Mouse (Mus musculus) ES-E14 (cell line): ENCODE results near the gene Swt1. TPM values are rescaled to one million over a fixed set of nuclear protein-coding genes. Genes with fewer than 3 reads are reported as not detected.
"Not testable (repeated sequence)": the region's sequence is repeated elsewhere in the genome, so short reads cannot be mapped to it uniquely, and the experiment has no call there.

Experiments
- DNase-seq: peaks from one replicate; pipeline ENCODE4 v3.0.0-alpha.2; 2013; ENCODE audit warnings: low read depth, low spot score
- H3K27ac ChIP-seq: 2 replicates; pipeline ENCODE4 v1.5.1; 2012; ENCODE audit warnings: low read depth, mild to moderate bottlenecking, low read length, moderate library complexity, mixed read lengths; ENCODE audit not compliant: poor library complexity, insufficient read depth, severe bottlenecking
- H3K36me3 ChIP-seq: 2 replicates; pipeline ENCODE4 v1.6.1; 2012; ENCODE audit warnings: mild to moderate bottlenecking, low read length, moderate library complexity, mixed read lengths; ENCODE audit not compliant: control insufficient read depth, poor library complexity, insufficient read depth, severe bottlenecking
- H3K4me1 ChIP-seq, 2 experiments: fragments of 150-350 bp in 1 of 2; sonication (generic) in 1 of 2; 2 replicates each; pipeline ENCODE4 v1.6.1; 2012; ENCODE audit warnings: low read length in 2 of 2, mild to moderate bottlenecking in 1 of 2, mixed read lengths in 1 of 2; ENCODE audit not compliant: control insufficient read depth in 2 of 2, insufficient read depth in 2 of 2, poor library complexity in 1 of 2
- H3K4me3 ChIP-seq, 2 experiments: fragments of 150-350 bp in 1 of 2; sonication (generic) in 1 of 2; 2 replicates each; pipeline ENCODE4 v1.5.1; 2012; ENCODE audit warnings: low read length in 2 of 2, low read depth in 1 of 2, mild to moderate bottlenecking in 1 of 2, mixed read lengths in 1 of 2; ENCODE audit not compliant: insufficient read depth in 1 of 2, poor library complexity in 1 of 2, severe bottlenecking in 1 of 2
- H3K9ac ChIP-seq: 2 replicates; pipeline ENCODE4 v1.6.1; 2012; ENCODE audit warnings: low read depth, mild to moderate bottlenecking, low read length, mixed read lengths; ENCODE audit not compliant: poor library complexity, insufficient read depth, severe bottlenecking
- H3K9me3 ChIP-seq: fragments of 150-350 bp; sonication (generic); 2 replicates; pipeline ENCODE4 v1.6.1; 2012; ENCODE audit warnings: low read depth, mild to moderate bottlenecking, low read length; ENCODE audit not compliant: control insufficient read depth, insufficient read depth
- CHD2 ChIP-seq: IDR thresholded peaks from 2 replicates; pipeline ENCODE4 v1.6.1; 2014; ENCODE audit warnings: mild to moderate bottlenecking, low read depth, low read length, inconsistent platforms
- HCFC1 ChIP-seq: IDR thresholded peaks from 2 replicates; pipeline ENCODE4 v1.6.1; 2012; ENCODE audit warnings: low read length, inconsistent platforms, borderline replicate concordance; ENCODE audit not compliant: insufficient read depth
- MAFK ChIP-seq: IDR thresholded peaks from 2 replicates; pipeline ENCODE4 v1.6.1; 2014; ENCODE audit warnings: mild to moderate bottlenecking, low read depth, low read length, inconsistent platforms; ENCODE audit not compliant: insufficient read depth
- ZC3H11A ChIP-seq: IDR thresholded peaks from 2 replicates; pipeline ENCODE4 v1.6.1; 2012; ENCODE audit warnings: low read depth, mild to moderate bottlenecking, inconsistent platforms, low read length, borderline replicate concordance
- ZNF384 ChIP-seq: IDR thresholded peaks from 2 replicates; pipeline ENCODE4 v1.6.1; 2012; ENCODE audit warnings: low read depth, low read length, inconsistent platforms
- in situ Hi-C, 2 experiments: fragments of 600-800 bp; cut with MboI; formaldehyde crosslinking; loops; one replicate each; pipeline ENCODE4 v1.15.1; 2025; ENCODE audit warnings: low sequenced_read_pairs in 2 of 2, inconsistent platforms in 1 of 2; ENCODE audit not compliant: unreplicated experiment in 2 of 2
- total RNA-seq: library from RNA; depleted of rRNA; stranded (reverse); fragments of 300-350 nt; gene quantifications from 2 replicates; pipeline ENCODE4 v1.2.3, GENCODE M21; 2012

Swt1 gene
- total RNA-seq, 1 experiment = 22.6 TPM

DNA sequence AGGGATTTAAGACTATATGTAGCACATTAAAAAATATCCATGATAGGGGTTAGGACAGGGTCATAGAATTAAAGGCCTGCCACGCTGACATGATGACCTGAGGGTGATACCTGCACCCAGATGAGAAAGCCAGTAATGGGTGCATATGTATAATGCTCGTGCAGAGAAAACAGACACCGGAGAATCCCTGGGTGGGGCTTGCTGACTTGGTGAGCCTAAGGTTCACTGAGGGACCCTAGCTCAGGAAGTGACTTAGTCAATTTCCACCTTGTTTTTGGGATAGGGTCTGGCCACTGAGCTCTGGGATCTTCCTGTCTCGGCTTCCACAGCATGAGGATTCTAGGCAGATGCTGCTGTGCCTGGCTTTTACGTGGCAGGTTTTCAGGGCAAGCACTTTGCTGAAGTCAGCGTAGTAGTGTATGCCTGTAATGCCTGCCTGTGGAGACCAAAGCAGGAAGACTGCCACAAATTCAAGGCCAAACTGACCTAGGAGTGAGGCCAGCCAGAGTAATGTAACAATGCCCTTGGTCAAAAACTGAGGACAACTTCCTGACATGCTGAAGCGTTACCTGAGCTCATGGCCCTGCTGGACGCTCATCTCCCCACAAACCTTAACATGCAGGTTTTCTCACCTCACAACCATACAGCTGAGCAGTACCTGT, 61.2 kb downstream of the Swt1 start:
- Histone ChIP-seq H3K9me3 (no peaks in the 10 kb centered on the region), H3K36me3 (peaks cover 5% of the 10 kb centered on the region), H3K4me3 (no peak overlapping the region), H3K27ac (no peak overlapping the region), H3K9ac (no peak overlapping the region), H3K4me1 (no peaks in the 10 kb centered on the region)
- in situ Hi-C loops = loop anchor here (25.0 kb wide), 2 partner anchors 930 to 955 kb away; no protein-coding TSS in a partner anchor
- no peak for DNase-seq
- TF ChIP-seq HCFC1 = no peak
- TF ChIP-seq ZNF384 = no peak
- no peak for TF ChIP-seq ZC3H11A
- TF ChIP-seq MAFK = no peak
- no peak for TF ChIP-seq CHD2

DNA sequence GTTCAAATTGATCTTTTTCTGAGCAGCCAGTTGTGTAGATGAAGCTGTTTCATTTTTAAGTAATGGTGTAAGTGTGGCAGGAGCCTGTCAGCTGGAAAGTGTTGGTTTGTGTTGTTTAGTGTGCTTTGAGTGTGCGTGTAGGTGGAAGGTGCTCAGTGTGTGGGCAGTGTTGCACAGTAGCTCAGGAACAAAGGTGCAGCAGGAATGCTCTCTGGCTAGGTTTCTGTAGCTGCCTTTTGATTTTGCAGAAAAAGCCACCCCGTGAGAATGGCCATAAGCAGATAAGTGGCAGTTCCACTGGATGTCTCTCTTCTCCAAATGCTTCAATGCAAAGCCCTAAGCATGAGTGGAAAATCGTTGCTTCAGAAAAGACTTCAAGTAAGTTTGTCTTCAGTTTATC, 68.9 kb downstream of the Swt1 start:
- Histone ChIP-seq H3K4me3 (no peak overlapping the region), H3K9me3 (no peaks in the 10 kb centered on the region), H3K36me3 (peaks cover 35% of the 10 kb centered on the region), H3K9ac (no peak overlapping the region), H3K27ac (no peak overlapping the region), H3K4me1 (no peaks in the 10 kb centered on the region)
- TF ChIP-seq HCFC1 (no peak), ZNF384 (no peak), CHD2 (no peak), MAFK (no peak), ZC3H11A (no peak)
- no peak for DNase-seq
- in situ Hi-C loops = loop anchor here (10.0 to 25.0 kb wide), 3 partner anchors 285 to 947 kb away; no protein-coding TSS in a partner anchor

DNA sequence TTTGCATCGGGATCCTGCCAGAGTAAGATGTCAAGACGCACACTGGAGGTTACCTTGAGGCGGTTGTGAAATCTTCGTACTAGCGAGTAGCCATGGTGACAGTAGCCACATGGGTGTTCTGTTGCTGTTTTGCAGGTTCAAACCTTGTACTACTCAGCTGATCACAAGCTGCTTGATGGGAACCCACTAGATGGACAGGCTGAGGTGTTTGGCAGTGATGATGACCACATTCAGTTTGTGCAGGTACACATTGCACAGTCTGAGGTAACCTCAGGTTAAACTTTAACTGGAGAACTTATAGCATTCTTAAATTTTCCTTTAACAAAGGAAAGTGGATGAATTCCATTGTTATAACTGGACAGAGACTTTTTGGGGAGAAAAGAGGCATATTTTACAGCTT, 72.3 kb downstream of the Swt1 start:
- in situ Hi-C loops = loop anchor here (10.0 to 25.0 kb wide), 3 partner anchors 281 to 944 kb away; no protein-coding TSS in a partner anchor
- no peak overlapping the region for H3K27ac ChIP-seq
- no peak for DNase-seq

DNA sequence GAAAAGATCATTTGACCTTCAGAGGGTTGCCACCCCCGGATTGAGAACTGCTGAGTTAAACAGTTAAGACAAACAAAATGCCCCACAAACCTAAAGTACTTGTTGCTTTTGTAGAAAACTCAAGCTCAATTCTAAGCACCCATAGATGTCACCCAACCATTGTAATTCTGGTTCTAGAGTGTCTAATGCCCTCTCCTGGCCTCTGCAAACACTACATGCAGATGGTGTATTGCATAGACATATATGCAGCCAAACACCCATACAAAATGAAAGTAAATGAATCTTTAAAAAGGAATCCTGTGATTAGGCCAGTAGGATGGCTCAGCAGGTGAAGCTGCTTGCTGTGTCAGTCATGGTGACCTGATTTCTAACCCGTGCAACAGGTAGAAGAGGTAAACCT, 75.3 kb downstream of the Swt1 start:
- H3K9me3 ChIP-seq = no peaks in the 10 kb centered on the region
- H3K9ac ChIP-seq = no peak overlapping the region
- peaks cover 31% of the 10 kb centered on the region for H3K36me3 ChIP-seq
- DNase-seq = no peak
- in situ Hi-C loops = loop anchor here (10.0 to 25.0 kb wide), 3 partner anchors 278 to 941 kb away; no protein-coding TSS in a partner anchor
- no peak overlapping the region for H3K4me3 ChIP-seq
- H3K27ac ChIP-seq = no peak overlapping the region
- TF ChIP-seq ZNF384 = no peak
- TF ChIP-seq CHD2 = no peak
- no peak for TF ChIP-seq HCFC1
- TF ChIP-seq MAFK = no peak
- no peak for TF ChIP-seq ZC3H11A
- H3K4me1 ChIP-seq = peaks cover 0 to 2% of the 10 kb centered on the region in 2 experiments; a peak in 2 of 4 replicates

More for the DNA sequence above, 72.3 kb downstream of the Swt1 start:
- Histone ChIP-seq H3K4me1 (no peaks in the 10 kb centered on the region), H3K36me3 (peaks cover 38% of the 10 kb centered on the region), H3K9me3 (no peaks in the 10 kb centered on the region), H3K9ac (no peak overlapping the region), H3K4me3 (no peak overlapping the region)
- TF ChIP-seq CHD2 (no peak), ZC3H11A (no peak), ZNF384 (no peak), HCFC1 (no peak), MAFK (no peak)

DNA sequence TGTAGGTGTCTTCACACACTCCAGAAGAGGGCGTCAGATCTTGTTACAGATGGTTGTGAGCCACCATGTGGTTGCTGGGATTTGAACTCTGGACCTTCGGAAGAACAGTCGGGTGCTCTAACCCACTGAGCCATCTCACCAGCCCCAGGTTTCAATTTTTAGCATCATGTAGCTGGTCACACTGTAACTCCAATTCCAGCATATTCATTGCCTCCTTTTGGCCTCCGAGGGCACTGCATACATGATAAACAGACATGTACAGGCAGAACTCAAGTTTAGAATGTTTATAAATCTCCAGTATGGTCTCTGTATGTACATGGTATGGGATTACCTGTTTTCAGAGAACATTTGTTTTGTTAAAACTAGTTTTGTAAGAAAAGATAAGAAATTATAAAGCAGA, 80.0 kb downstream of the Swt1 start:
- H3K4me1 ChIP-seq, H3K27ac ChIP-seq, H3K9ac ChIP-seq, H3K9me3 ChIP-seq, DNase-seq, H3K4me3 ChIP-seq: not testable (repeated sequence)
- in situ Hi-C loops = loop anchor here in 1 of 2 experiments (25.0 kb wide), 1 partner anchor 261 kb away; no protein-coding TSS in a partner anchor
- H3K36me3 ChIP-seq = peaks cover 11% of the 10 kb centered on the region
